Mouse (Mus musculus) effector memory CD4-positive, alpha-beta T cell, adult 5 months (primary cell): ENCODE results near the gene Prlr. TPM values are rescaled to one million over a fixed set of nuclear protein-coding genes. Genes with fewer than 3 reads are reported as not detected.

Source experiments
- polyA plus RNA-seq: library from polyadenylated mRNA; unstranded; fragments of 100-300 nt; shearing (Covaris generic); gene quantifications from one replicate; pipeline ENCODE4 v1.2.1, GENCODE M21; 2017

Prlr gene
- 0.09 TPM for polyA plus RNA-seq

GRCm38 (mm10) chr15:10177083-10177482 is at the start of gene Prlr:
Gene Prlr, plus strand, starts transcription at chr15:10177238.

DNA sequence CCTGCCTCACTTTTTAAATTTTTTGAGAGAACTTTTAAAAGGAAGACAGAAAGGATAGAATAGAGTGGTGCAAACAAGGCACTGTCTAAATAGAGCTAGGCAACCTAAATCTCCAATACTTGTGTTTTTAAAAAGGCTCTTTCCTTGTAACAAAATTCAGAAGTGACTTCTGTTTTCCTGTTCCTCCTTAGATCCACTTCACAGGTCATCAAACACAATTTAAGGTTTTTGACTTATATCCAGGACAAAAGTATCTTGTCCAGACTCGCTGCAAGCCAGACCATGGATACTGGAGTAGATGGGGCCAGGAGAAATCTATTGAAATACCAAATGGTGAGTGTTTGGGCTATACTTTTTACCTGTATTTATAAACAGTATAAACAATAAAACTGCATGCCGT is 148.0 kb downstream of the Prlr start, which contains the start of gene Gm21973:
Gene Gm21973 (plus strand): TSS at position 301 of the 400 bp plus-strand sequence.

GRCm38 (mm10) chr15:10358039-10358948 is 181.3 kb downstream of the Prlr start, which contains the start of gene Agxt2:
Gene Agxt2, plus strand, starts transcription at chr15:10358532.

Other genes with a start within 250 kb of the Prlr start
- gene Gm21973, start 148.1 kb downstream of the Prlr start, polyA plus RNA-seq, result not detected
- not detected for gene Agxt2, start 181.3 kb downstream of the Prlr start, polyA plus RNA-seq